ENCODE assay signal across 8 mouse cellular contexts in the genomic region with DNA sequence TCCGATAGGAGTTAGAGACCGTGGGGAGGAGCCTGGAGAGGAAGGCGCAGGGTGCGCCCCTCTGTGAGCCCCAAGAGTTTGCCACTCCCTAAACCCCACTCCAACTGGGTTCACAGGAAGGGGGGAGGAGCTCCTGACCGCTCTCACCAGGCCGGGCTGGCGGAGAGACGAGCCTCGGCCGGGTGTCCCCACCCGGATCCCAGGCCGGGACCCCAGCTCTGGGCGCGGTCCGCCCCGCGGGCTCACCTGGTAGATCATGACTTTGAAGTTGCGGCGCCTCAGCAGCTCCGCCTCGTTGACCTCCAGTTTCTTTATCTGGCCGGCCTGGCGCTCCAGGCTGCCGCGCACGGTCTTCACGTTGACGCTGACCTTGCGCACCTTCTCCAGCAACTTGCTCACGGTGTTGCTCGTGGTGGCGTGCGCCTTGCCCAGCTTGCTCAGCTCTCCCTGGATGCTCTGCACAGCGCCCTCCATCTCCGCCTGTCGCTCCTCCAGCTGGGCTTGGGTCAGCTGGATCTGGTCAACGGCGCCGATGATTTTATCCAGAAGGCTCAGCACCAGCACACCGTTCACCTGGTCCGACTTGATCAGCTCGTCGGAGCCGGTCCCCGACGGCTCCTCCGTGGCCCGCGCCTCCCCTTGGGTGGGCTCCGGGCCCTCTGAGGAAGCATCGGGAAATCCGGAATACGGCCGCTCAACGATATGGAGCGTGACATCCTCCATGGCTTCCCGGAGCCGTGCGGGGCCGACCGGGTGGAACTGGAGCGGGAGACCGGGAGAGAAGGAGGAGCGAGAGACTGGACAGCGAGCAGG. TPM values are rescaled to one million over a fixed set of nuclear protein-coding genes. Genes with fewer than 3 reads are reported as not detected.
DNase-seq lines count a peak whose midpoint lies in the region; ATAC-seq lines count a peak whose summit lies in the region.

No protein-coding gene starts in this region.

- no peaks in the 10 kb centered on the region for H3K36me3 ChIP-seq in forebrain, embryonic 12.5 days (replicated peaks)
- no peaks in the 10 kb centered on the region for H3K36me3 ChIP-seq in limb, embryonic 10.5 days

- peak overlapping the region; percentile 52 for H3K4me2 ChIP-seq in forebrain, embryonic 12.5 days

- 1% methylated on average over 65 of the region's 65 CpGs for WGBS in forebrain, embryonic 12.5 days
- WGBS in limb, embryonic 10.5 days = under 1% methylated on average over 65 of the region's 65 CpGs

- H3K4me3 ChIP-seq in forebrain, embryonic 12.5 days (replicated peaks) = peak overlapping the region; percentile 39
- H3K4me3 ChIP-seq in limb, embryonic 10.5 days = peak overlapping the region; percentile 55

- ATAC-seq in forebrain, embryonic 12.5 days (ENCODE audit: low FRiP score) = no peak
- 0 out of 2 replicates have a peak, but pooled peaks have one; percentile 20 for ATAC-seq in megakaryocyte-erythroid progenitor cell, adult 5-6 weeks (replicated peaks; ENCODE audit: low FRiP score, low TSS enrichment, poor library complexity, severe bottlenecking)

- peak; percentile 85 for DNase-seq in 3134 (ENCODE audit: extremely low read depth, insufficient read length, low spot score)
- DNase-seq in Muller cell, postnatal 12 days (ENCODE audit: inconsistent ontology term) = peak; percentile 84
- DNase-seq in heart, postnatal 25 days (ENCODE audit: low spot score) = peak; percentile 74
- DNase-seq in limb, embryonic 10.5 days (ENCODE audit: low spot score) = peak; percentile 62
- peak; percentile 49 for DNase-seq in testis, postnatal 14 days (ENCODE audit: low spot score)
- no peak for DNase-seq in cerebellum, adult 9-10 months

- no peaks in the 10 kb centered on the region for H3K9me3 ChIP-seq in forebrain, embryonic 12.5 days
- H3K9me3 ChIP-seq in limb, embryonic 10.5 days (replicated peaks) = no peaks in the 10 kb centered on the region

- peak overlapping the region; percentile 38 for H3K9ac ChIP-seq in forebrain, embryonic 12.5 days

- intact Hi-C loops in heart, postnatal 25 days (cut with DNase I) = loop anchor here (10.0 kb wide), 1 partner anchor 1075 kb away; the partner anchor contains the start of gene Cd300lg

- peaks cover 18% of the 10 kb centered on the region for H3K4me1 ChIP-seq in forebrain, embryonic 12.5 days
- H3K4me1 ChIP-seq in limb, embryonic 10.5 days = peaks cover 24% of the 10 kb centered on the region

- H3K27me3 ChIP-seq in forebrain, embryonic 12.5 days = peaks cover 96% of the 10 kb centered on the region
- H3K27me3 ChIP-seq in limb, embryonic 10.5 days (ENCODE audit: low read depth, poor library complexity, severe bottlenecking) = peaks cover 99% of the 10 kb centered on the region

- H3K27ac ChIP-seq in forebrain, embryonic 12.5 days = no peak overlapping the region
- peak overlapping the region; percentile 56 for H3K27ac ChIP-seq in limb, embryonic 10.5 days

RNA-seq across cellular contexts. Expression of gene Cavin1, which starts 0.7 kb away (rescaled TPM):
- polyA plus RNA-seq in forebrain, embryonic 12.5 days (2016; fragmentation: Nextera tagmentation; extraction: Ambion mirVana) = 29.9 and 35.6 TPM in 2 replicates
- 100 to 1,000 TPM; 275 to 277 TPM for total RNA-seq in heart, postnatal 25 days (2021)
- polyA plus RNA-seq in limb, embryonic 10.5 days (2016; fragmentation: Nextera tagmentation; extraction: Ambion mirVana) = 21.9 and 24.6 TPM in 2 replicates
- 2.4 and 3.7 TPM in 2 replicates for total RNA-seq in megakaryocyte-erythroid progenitor cell, adult 5-6 weeks (2014; fragmentation: Nextera tagmentation)
- 3.8 and 6.1 TPM in 2 replicates for total RNA-seq in megakaryocyte-erythroid progenitor cell, adult 5-6 weeks (2017)

RNA-seq across cellular contexts. Expression of gene Stat3, which starts 30.6 kb away (rescaled TPM):
- 30.8 and 34.1 TPM in 2 replicates for polyA plus RNA-seq in forebrain, embryonic 12.5 days (2016; fragmentation: Nextera tagmentation; extraction: Ambion mirVana)
- total RNA-seq in heart, postnatal 25 days (2021) = 100 to 1,000 TPM in 1 of 2 experiments, 10 to 100 TPM in 1; 91.3 to 119 TPM
- polyA plus RNA-seq in limb, embryonic 10.5 days (2016; fragmentation: Nextera tagmentation; extraction: Ambion mirVana) = 20.7 and 30.2 TPM in 2 replicates
- total RNA-seq in megakaryocyte-erythroid progenitor cell, adult 5-6 weeks (2014; fragmentation: Nextera tagmentation) = 16.7 and 20.2 TPM in 2 replicates
- 20.3 and 50.3 TPM in 2 replicates for total RNA-seq in megakaryocyte-erythroid progenitor cell, adult 5-6 weeks (2017)

RNA-seq across cellular contexts. Expression of gene Atp6v0a1, which starts 39.3 kb away (rescaled TPM):
- polyA plus RNA-seq in forebrain, embryonic 12.5 days (2016; fragmentation: Nextera tagmentation; extraction: Ambion mirVana) = 48.9 and 54.9 TPM in 2 replicates
- total RNA-seq in heart, postnatal 25 days (2021) = 10 to 100 TPM; 84.7 to 87.3 TPM
- polyA plus RNA-seq in limb, embryonic 10.5 days (2016; fragmentation: Nextera tagmentation; extraction: Ambion mirVana) = 28.1 and 30.2 TPM in 2 replicates
- total RNA-seq in megakaryocyte-erythroid progenitor cell, adult 5-6 weeks (2014; fragmentation: Nextera tagmentation) = 65.0 and 67.0 TPM in 2 replicates
- total RNA-seq in megakaryocyte-erythroid progenitor cell, adult 5-6 weeks (2017) = 32.0 and 71.5 TPM in 2 replicates

Comparison
In these comparisons a context has a peak if more than half of its experiments do, and no peak if none do; other contexts are left out.
1. RNA of gene Cavin1, which starts 0.7 kb away (total RNA-seq): 275 to 277 TPM in heart, postnatal 25 days; 2.4 to 6.1 TPM in megakaryocyte-erythroid progenitor cell, adult 5-6 weeks; every median in the first group is over 10 times any median in the second.